Mouse (Mus musculus) heart, postnatal 10 days (tissue): ENCODE measurements around the gene Dpp7. TPM values are rescaled to one million over a fixed set of nuclear protein-coding genes. Genes with fewer than 3 reads are reported as not detected.

Source experiments
- DNase-seq, 2 experiments: peaks; one replicate each; pipeline ENCODE4 v3.0.0; 2021
- intact Hi-C: fragments of 180-260 bp; cut with DNase I; formaldehyde crosslinking; loops from one replicate; pipeline ENCODE4 v1.15.1; 2025
- total RNA-seq, 2 experiments: library from RNA; stranded (reverse); gene quantifications; 2 replicates each; pipeline ENCODE4 v1.2.3; 2021

The Dpp7 gene
- total RNA-seq, 2 experiments from 2014 or later, result 3.6 to 3.8 TPM

DNA sequence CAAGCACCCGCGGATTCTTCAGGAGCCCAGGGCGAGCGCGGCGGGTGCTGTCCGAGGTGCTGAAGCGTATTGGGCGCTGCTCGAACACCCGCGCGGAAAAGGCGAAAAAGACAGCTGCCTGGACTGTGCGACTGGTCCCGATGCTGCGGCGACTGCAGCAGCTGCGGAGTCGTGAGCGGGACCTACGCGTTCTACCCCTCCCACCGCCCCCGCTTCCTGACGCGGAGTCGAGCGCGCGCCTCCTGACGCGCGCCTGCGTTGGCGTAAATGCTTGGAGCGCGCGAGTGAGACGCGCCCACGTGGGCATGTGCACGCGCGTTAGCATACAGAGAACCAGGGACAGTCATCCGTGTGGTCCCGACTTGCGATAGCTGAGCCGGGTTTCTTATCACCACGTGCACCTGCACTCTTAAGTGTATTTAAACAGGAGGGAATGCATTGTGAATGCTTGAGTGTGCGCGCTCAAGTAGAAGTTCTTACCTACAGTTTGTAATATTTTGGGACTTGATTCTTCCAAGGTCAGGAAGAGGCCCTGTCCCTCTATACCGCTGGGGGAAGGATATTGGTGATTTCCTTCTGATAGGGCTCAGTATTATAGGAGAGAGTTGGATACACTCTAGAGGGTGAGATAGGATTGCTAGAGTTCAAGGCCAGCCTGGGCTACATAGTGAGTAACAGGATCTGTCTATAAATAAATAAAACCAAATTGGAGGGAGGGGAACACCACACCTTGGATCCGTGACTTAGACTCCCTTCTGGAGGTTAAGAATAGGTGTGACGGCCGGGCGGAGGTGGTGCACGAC lies 37.0 kb downstream of the Dpp7 start, which contains the start of gene Grin1:
TSS of gene Grin1 (minus strand) at position 217 of the 803 bp plus-strand sequence.
- intact Hi-C loops, result no loop called here
- DNase-seq, result peak; percentile 70 to 76

DNA sequence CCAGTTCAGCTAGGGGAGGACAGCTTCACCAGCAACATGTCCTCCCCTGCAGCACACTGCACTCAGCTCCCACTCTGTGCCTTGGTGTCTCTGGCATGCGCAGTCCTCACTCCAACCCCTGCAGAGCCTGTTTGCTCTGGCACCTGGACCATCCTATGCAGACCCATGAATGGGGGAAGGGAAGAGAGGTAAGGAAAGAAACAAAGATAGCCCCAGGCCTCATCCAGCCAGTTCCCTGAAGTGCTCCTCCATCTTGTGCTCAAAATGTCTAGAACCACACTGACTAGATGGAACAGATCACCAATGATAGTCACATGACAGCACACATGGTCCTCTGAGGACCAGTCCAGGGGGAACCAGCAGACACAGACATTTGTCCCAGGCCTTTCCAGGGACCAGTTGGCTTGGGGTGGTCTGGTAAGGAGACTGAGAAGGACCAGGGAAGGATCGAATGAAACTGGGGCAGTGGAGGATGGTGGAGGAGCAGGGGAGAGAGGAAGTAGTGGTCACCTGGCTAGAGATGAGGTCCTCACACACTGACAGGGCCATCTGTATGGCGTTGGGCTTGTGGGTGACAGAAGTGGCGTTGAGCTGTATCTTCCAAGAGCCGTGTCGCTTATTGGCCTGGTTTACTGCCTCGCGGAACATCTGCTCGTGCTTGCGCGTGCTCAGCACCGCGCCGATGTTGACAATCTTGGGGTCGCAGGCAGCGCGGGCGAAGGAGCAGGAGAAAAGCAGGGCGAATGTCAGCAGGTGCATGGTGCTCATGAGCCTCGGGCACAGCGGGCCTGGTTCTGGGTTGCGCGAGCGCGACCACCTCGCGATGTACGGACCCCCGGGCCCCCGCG lies 37.8 kb downstream of the Dpp7 start:
- DNase-seq, result peak in 1 of 2 experiments; percentile 10
- intact Hi-C loops, result no loop called here

- intact Hi-C loops, result no loop called here
- no peak for DNase-seq
Measured at GRCm38 (mm10) chr2:25311491-25311891, 44.7 kb downstream of the Dpp7 start.

- DNase-seq, result no peak
- intact Hi-C loops, result no loop called here
Measured at GRCm38 (mm10) chr2:25310969-25311368, 45.2 kb downstream of the Dpp7 start.

GRCm38 (mm10) chr2:25310180-25310579 lies 46.0 kb downstream of the Dpp7 start:
- intact Hi-C loops, result no loop called here
- no peak for DNase-seq

GRCm38 (mm10) chr2:25305587-25306359 lies 50.4 kb downstream of the Dpp7 start:
- DNase-seq, result no peak
- intact Hi-C loops, result no loop called here

- no peak for DNase-seq
- intact Hi-C loops, result no loop called here
Measured at GRCm38 (mm10) chr2:25304657-25305541, 51.3 kb downstream of the Dpp7 start.

GRCm38 (mm10) chr2:25303931-25304656 lies 52.1 kb downstream of the Dpp7 start:
- intact Hi-C loops, result no loop called here
- no peak for DNase-seq

GRCm38 (mm10) chr2:25303452-25303851 lies 52.7 kb downstream of the Dpp7 start:
- DNase-seq, result no peak
- intact Hi-C loops, result no loop called here

Other genes starting within 250 kb of the Dpp7 start
- gene Nrarp, start 175.6 kb downstream of the Dpp7 start, total RNA-seq, result 10 to 100 TPM; 23.9 to 25.1 TPM
- 1 to 10 TPM; 5.6 to 6.5 TPM for gene Tor4a, start 159.5 kb downstream of the Dpp7 start, total RNA-seq
- gene Nelfb, start 144.9 kb downstream of the Dpp7 start, total RNA-seq, result 10 to 100 TPM; 40.7 to 46.0 TPM
- gene Stpg3, start 141.7 kb downstream of the Dpp7 start, total RNA-seq, result not detected
- gene Fam166a, start 137.6 kb downstream of the Dpp7 start, total RNA-seq, result not detected
- gene Tubb4b, start 131.7 kb downstream of the Dpp7 start, total RNA-seq, result 100 to 1,000 TPM; 258 to 286 TPM
- not detected for gene Slc34a3, start 122.0 kb downstream of the Dpp7 start, total RNA-seq
- not detected for gene Rnf224, start 119.6 kb downstream of the Dpp7 start, total RNA-seq
- gene Rnf208, start 114.1 kb downstream of the Dpp7 start, total RNA-seq, result 1 to 10 TPM; 1.3 TPM
- gene Cysrt1, start 113.9 kb downstream of the Dpp7 start, total RNA-seq, result not detected
- 1 to 10 TPM; 1.4 to 1.7 TPM for gene AL732309.1, start 109.5 kb downstream of the Dpp7 start, total RNA-seq
- gene Tmem203, start 100.9 kb downstream of the Dpp7 start, total RNA-seq, result 10 to 100 TPM; 16.4 to 18.2 TPM
- gene Tprn, start 93.7 kb downstream of the Dpp7 start, total RNA-seq, result 1 to 10 TPM; 5.0 to 7.5 TPM
- 10 to 100 TPM; 49.4 to 55.2 TPM for gene Ssna1, start 83.9 kb downstream of the Dpp7 start, total RNA-seq
- gene Anapc2, start 83.9 kb downstream of the Dpp7 start, total RNA-seq, result 10 to 100 TPM; 48.6 to 54.0 TPM
- gene Tmem210, start 68.2 kb downstream of the Dpp7 start, total RNA-seq, result not detected
- gene Lrrc26, start 66.4 kb downstream of the Dpp7 start, total RNA-seq, result not detected
- gene Grin1, start 37.2 kb downstream of the Dpp7 start, total RNA-seq, result not detected
- gene Man1b1, start 24.0 kb downstream of the Dpp7 start, total RNA-seq, result 10 to 100 TPM; 28.2 TPM
- 1 to 10 TPM; 7.1 to 9.4 TPM for gene Uap1l1, start 9.3 kb upstream of the Dpp7 start, total RNA-seq
- gene Sapcd2, start 16.0 kb upstream of the Dpp7 start, total RNA-seq, result 1 to 10 TPM; 2.8 to 4.7 TPM
- gene Entpd2, start 39.5 kb upstream of the Dpp7 start, total RNA-seq, result 10 to 100 TPM; 14.9 to 17.2 TPM
- gene Npdc1, start 43.0 kb upstream of the Dpp7 start, total RNA-seq, result 10 to 100 TPM; 37.9 to 39.7 TPM
- under 1 TPM in 1 of 2 experiments, not detected in 1; 0.12 TPM for gene Fut7, start 66.9 kb upstream of the Dpp7 start, total RNA-seq
- gene Abca2, start 72.3 kb upstream of the Dpp7 start, total RNA-seq, result 10 to 100 TPM; 21.2 to 21.9 TPM
- gene Clic3, start 100.5 kb upstream of the Dpp7 start, total RNA-seq, result 1 to 10 TPM; 3.3 to 3.7 TPM
- 10 to 100 TPM; 33.3 to 39.5 TPM for gene Paxx, start 104.7 kb upstream of the Dpp7 start, total RNA-seq
- gene Ptgds, start 113.7 kb upstream of the Dpp7 start, total RNA-seq, result 100 to 1,000 TPM in 1 of 2 experiments, 10 to 100 TPM in 1; 75.1 to 110 TPM
- not detected for gene Lcn12, start 137.6 kb upstream of the Dpp7 start, total RNA-seq
- 10 to 100 TPM; 93.1 to 93.4 TPM for gene Fbxw5, start 144.4 kb upstream of the Dpp7 start, total RNA-seq
- gene C8g, start 145.4 kb upstream of the Dpp7 start, total RNA-seq, result under 1 TPM; 0.52 to 0.53 TPM
- 10 to 100 TPM; 16.1 to 18.3 TPM for gene Traf2, start 190.6 kb upstream of the Dpp7 start, total RNA-seq
- 100 to 1,000 TPM; 188 to 189 TPM for gene Edf1, start 201.5 kb upstream of the Dpp7 start, total RNA-seq
- 1 to 10 TPM; 1.8 to 2.2 TPM for gene Mamdc4, start 218.5 kb upstream of the Dpp7 start, total RNA-seq
- 100 to 1,000 TPM in 1 of 2 experiments, 10 to 100 TPM in 1; 93.8 to 101 TPM for gene Phpt1, start 218.9 kb upstream of the Dpp7 start, total RNA-seq
- under 1 TPM; 0.10 to 0.12 TPM for gene Ajm1, start 225.4 kb upstream of the Dpp7 start, total RNA-seq